Mouse (Mus musculus) T-helper 1 cell (primary cell): ENCODE measurements around the gene Tex50.

Source experiments
- in situ Hi-C: fragments of 300-600 bp; cut with MboI, MseI; formaldehyde crosslinking; loops from one replicate; pipeline ENCODE4 v1.15.1; 2025; ENCODE audit warnings: high pct_unique_total_duplicates

Gene Tex50

GRCm38 (mm10) chr1:161126461-161126860 is 32.7 kb downstream of the Tex50 start:
- in situ Hi-C loops, result loop anchor here (10.0 kb wide), 1 partner anchor 62 kb away; no protein-coding TSS in a partner anchor

GRCm38 (mm10) chr1:161122661-161123418 is 36.3 kb downstream of the Tex50 start:
- in situ Hi-C loops, result loop anchor here (10.0 kb wide), 1 partner anchor 58 kb away; no protein-coding TSS in a partner anchor

GRCm38 (mm10) chr1:161114591-161114990 is 44.5 kb downstream of the Tex50 start:
- in situ Hi-C loops, result no loop called here

GRCm38 (mm10) chr1:161109216-161109615 is 49.9 kb downstream of the Tex50 start:
- in situ Hi-C loops, result no loop called here
